Mouse (Mus musculus): ENCODE results near the gene Rps3.

DNA sequence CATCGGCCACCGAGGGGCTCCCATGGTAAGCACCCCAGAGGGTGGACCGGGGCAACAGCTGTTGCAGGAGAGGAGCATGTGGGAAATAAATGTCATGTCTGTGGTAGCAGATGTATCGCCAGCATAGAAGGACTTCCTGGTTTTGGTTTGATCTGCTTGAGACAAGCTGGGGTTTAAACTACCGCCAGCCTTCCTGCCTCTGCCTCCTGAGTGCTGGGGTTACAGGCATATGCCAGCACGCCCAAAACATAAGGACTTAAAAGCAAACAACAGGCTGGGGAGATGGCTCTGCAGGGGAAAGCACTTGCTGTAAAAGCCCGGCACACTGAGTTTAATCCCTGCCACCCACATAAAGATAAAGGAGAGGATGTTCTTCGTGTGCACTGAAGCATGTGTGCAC is 34.5 kb downstream of the Rps3 start:
- TF ChIP-seq CTCF (IDR thresholded peaks at IDR 0.05; ENCODE audit: insufficient read depth, low read depth, low read length) = no peak
- TF ChIP-seq POLR2A (IDR thresholded peaks at IDR 0.05; ENCODE audit: insufficient read depth, low read depth, low read length) = no peak

Measured in olfactory bulb, adult 2 months (tissue).